Mouse (Mus musculus): Measurements from ENCODE around the gene Plekhg5. TPM values are rescaled to one million over a fixed set of nuclear protein-coding genes. Genes with fewer than 3 reads are reported as not detected.

Gene Plekhg5
- polyA plus RNA-seq, 1 experiment from 2014 or later, result 17.4 TPM

DNA sequence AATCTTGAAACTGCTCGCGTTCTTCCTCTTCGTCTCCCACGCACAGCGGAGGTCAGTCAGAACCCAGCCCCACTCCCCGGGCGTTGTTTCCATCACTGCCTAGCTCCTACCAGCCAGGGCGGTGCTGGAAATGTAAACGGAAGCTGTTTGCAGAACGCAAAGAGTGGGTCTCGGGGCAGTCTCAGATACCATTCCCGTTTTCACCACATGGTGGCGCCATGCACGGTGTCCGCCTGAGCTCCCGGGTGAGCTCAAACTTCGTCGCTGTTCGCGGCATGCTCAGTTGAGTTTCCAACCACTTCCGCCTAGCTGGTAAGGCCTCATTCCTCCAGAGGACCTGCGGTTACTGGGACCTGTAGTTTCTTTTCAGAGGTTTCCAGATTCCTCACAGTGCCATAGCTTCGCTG lies 81.5 kb downstream of the Plekhg5 start:
- no peak for ATAC-seq (ENCODE audit: insufficient number of reproducible peaks, insufficient read depth, low FRiP score, low TSS enrichment, low read depth)
- H3K4me3 ChIP-seq (replicated peaks), result peak overlapping the region; percentile 20; the same call in 1 of the 2 replicates

DNA sequence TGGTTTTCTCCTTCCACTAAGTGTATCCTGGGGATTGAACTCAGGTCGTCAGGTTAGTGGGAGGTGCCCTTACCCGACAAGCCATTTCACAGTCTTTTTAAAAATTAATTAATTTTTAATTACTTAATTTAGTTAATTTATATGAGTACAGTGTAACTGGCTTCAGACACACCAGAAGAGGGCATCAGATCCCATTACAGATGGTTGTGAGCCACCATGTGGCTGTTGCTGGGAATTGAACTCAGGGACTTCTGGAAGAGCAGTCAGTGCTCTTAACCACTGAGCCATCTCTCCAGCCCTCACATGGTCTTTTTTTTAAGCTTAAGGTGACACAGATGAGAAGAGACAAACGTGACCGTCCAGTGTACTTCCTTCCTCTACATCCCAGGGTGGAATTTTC lies 82.7 kb downstream of the Plekhg5 start:
- H3K27me3 ChIP-seq, result peaks cover 94% of the 10 kb centered on the region

More for the DNA sequence above, 81.5 kb downstream of the Plekhg5 start:
- WGBS, result 2% methylated on average over 23 of the region's 23 CpGs
- no peaks in the 10 kb centered on the region for H3K36me3 ChIP-seq
- no peak overlapping the region for H3K9ac ChIP-seq (replicated peaks)
- peaks cover 18% of the 10 kb centered on the region for H3K4me1 ChIP-seq (replicated peaks)
- H3K27ac ChIP-seq, result no peak overlapping the region
- H3K9me3 ChIP-seq, result no peaks in the 10 kb centered on the region
- H3K27me3 ChIP-seq, result peaks cover 94% of the 10 kb centered on the region
- peak overlapping the region; percentile 45 for H3K4me2 ChIP-seq

DNA sequence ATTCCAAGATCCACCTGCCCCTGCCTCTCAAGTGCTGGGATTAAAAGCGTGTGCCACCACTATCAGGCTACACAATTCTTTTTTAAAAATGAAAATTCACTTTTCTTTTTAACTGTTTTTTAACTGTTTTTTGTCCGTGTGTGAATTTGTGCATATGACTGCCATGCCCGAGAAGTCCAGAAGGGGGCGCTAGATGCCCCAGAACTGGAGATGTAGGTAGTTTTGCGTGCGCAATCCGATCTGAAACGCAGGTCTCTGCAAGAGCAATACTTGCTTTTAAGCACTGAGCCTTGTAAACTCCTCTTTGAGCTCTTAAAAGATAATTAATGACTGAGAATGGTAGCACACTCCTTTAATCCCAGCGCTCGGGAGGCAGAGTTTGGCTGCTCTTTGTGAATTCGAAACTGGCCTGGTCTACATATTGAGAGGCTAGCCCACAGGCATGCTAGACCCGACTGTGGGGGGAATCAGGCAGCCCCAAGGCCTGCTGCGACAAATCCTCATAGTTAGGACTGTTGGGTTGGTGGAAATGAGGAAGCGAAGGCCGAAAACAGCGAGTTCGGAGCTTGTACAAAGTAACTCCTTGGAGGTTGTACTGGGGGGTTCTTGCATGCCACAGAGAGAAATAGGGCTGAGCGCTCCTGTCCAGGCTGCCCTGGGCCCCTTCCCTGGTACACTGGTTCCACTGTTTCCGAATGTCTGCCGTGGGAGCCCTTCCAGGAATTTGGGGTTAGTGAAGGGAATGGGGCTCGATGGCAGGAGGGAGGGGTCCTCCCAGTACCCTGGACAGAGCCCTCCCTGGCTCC lies 85.7 kb downstream of the Plekhg5 start:
- H3K36me3 ChIP-seq, result no peaks in the 10 kb centered on the region
- ATAC-seq (ENCODE audit: insufficient number of reproducible peaks, insufficient read depth, low FRiP score, low TSS enrichment, low read depth), result no peak
- peaks cover 94% of the 10 kb centered on the region for H3K27me3 ChIP-seq
- no peak overlapping the region for H3K27ac ChIP-seq
- peaks cover 17% of the 10 kb centered on the region for H3K4me1 ChIP-seq (replicated peaks)
- peak overlapping the region; percentile 20; the same call in 1 of the 2 replicates for H3K4me3 ChIP-seq (replicated peaks)
- no peaks in the 10 kb centered on the region for H3K9me3 ChIP-seq
- peak overlapping the region; percentile 37 for H3K4me2 ChIP-seq
- WGBS, result 14% methylated on average over 21 of the region's 21 CpGs
- H3K9ac ChIP-seq (replicated peaks), result no peak overlapping the region

More for the DNA sequence above, 82.7 kb downstream of the Plekhg5 start:
- Histone ChIP-seq H3K27ac (no peak overlapping the region), H3K9ac (replicated peaks) (no peak overlapping the region), H3K4me3 (replicated peaks) (no peak overlapping the region), H3K4me1 (replicated peaks) (peaks cover 26% of the 10 kb centered on the region), H3K4me2 (no peak overlapping the region), H3K9me3 (no peaks in the 10 kb centered on the region), H3K36me3 (no peaks in the 10 kb centered on the region)
- ATAC-seq (ENCODE audit: insufficient number of reproducible peaks, insufficient read depth, low FRiP score, low TSS enrichment, low read depth), result no peak
- WGBS, result 63% methylated on average over 4 of the region's 4 CpGs

DNA sequence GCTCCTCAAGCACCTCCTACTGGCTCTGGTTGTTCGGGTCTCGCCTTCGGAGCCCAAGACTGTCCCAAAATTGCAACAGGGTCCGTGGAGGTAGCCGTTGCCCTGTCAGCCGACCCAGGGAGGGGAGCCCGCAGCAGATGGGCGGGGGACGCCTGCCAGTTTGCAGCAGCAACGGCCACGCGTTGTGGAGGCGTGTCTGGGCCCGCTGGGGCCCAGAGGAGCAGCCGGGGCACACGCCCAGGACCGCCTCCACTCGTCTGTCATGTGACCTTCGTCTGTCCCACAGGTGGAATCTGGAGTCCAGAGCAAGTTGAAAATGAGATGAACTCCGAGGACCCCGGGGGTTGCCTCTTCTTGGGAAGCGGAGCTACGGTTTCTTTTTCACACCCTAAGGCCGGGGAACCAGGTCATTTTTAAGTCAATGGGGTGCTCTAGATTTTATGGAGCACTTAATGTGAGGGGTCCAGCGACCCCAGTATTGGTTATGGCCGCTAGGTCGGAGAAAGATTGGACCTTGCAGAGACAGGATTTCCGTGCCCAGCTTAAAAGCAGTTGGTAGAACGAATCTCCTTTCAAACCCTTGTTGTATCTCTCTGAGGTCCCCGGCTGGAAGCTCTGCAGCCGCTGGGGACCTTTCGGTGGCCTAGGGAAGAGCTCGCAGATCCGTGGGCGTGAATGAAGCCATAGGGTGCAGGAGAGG lies 86.4 kb downstream of the Plekhg5 start, which contains the start of gene Hes2:
TSS of gene Hes2 (plus strand) at position 283 of the 700 bp plus-strand sequence.
- ATAC-seq (ENCODE audit: insufficient number of reproducible peaks, insufficient read depth, low FRiP score, low TSS enrichment, low read depth), result 0 out of 2 replicates have a peak, but pooled peaks have one; percentile 9
- Histone ChIP-seq H3K9me3 (no peaks in the 10 kb centered on the region), H3K9ac (replicated peaks) (no peak within 1 kb of the TSS), H3K4me1 (replicated peaks) (peaks cover 14% of the 10 kb centered on the region), H3K27ac (no peak within 1 kb of the TSS), H3K4me2 (peak within 1 kb of the TSS; percentile 37), H3K4me3 (replicated peaks) (peak within 1 kb of the TSS; percentile 20; the same call in 1 of the 2 replicates), H3K36me3 (no peaks in the 10 kb centered on the region), H3K27me3 (peaks cover 91% of the 10 kb centered on the region)
- WGBS, result 4% methylated on average over 35 of the region's 35 CpGs

DNA sequence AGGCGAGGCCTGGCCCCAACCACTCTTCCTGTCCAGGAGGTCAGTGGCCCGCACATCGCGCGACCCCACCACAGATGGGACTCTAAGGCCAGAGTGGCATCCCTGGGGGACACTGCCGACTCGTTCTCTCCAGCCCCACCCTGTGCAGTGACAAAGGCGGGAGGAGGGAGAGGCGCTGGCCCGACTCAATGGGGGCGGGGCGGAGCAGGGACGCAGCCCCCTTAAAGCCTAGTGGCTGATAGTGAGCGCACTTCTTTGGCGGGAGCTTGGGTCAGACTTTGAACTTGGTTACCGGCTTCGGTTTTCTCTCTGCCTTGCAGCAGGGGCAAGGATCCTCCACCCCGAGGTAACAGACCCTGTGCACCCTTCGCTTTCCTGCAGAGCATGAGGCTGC lies 87.0 kb downstream of the Plekhg5 start:
- Histone ChIP-seq H3K4me2 (peak overlapping the region; percentile 13; the same call in 1 of the 2 replicates), H3K27me3 (peaks cover 90% of the 10 kb centered on the region), H3K36me3 (no peaks in the 10 kb centered on the region), H3K9ac (replicated peaks) (no peak overlapping the region), H3K4me1 (replicated peaks) (peaks cover 13% of the 10 kb centered on the region), H3K27ac (no peak overlapping the region), H3K4me3 (replicated peaks) (no peak overlapping the region), H3K9me3 (no peaks in the 10 kb centered on the region)
- ATAC-seq (ENCODE audit: insufficient number of reproducible peaks, insufficient read depth, low FRiP score, low TSS enrichment, low read depth), result no peak
- WGBS, result 2% methylated on average over 19 of the region's 19 CpGs

DNA sequence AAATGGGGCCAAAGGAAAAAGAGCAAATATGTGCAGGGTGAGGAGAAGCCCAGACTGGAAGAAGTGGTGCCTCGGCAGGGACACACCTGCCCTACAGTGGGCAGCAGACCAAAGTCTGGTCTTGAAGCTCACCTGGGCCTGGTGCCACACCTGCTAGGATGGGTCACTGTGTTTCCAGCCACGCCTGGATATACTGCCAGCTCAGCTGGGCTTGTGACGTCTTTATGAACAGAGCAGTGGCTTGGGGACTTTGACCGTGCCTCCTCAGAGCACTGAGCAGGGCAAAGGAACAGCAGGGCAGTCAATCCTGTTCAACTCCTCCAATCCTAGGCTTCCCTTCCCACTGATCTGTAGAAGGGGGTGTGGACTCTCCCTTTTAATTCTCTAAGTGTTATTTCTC lies 88.5 kb downstream of the Plekhg5 start:
- Histone ChIP-seq H3K4me1 (replicated peaks) (peaks cover 16% of the 10 kb centered on the region), H3K36me3 (no peaks in the 10 kb centered on the region), H3K27ac (no peak overlapping the region), H3K4me2 (no peak overlapping the region), H3K9me3 (no peaks in the 10 kb centered on the region), H3K4me3 (replicated peaks) (no peak overlapping the region), H3K27me3 (peaks cover 85% of the 10 kb centered on the region), H3K9ac (replicated peaks) (no peak overlapping the region)
- ATAC-seq (ENCODE audit: insufficient number of reproducible peaks, insufficient read depth, low FRiP score, low TSS enrichment, low read depth), result no peak
- WGBS, result 34% methylated on average over 4 of the region's 4 CpGs

DNA sequence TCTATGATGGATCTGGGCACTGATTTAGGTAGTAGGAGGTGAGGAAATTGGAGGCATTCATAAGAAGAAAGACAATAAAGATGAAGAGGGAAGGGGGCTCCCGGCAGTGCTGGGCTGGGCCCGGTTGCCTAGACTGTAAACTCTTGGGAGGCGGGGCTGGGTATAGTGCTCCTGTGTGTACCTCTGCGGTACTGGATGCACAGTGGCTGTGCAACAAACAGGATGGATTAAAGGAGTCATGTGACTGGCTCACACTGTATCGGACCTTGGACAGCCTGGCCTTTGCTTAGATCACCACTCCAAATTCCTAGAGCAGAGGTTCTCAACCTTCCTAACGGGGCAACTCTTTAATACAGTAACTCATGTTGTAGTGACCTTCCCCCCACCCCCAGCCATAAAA lies 89.3 kb downstream of the Plekhg5 start:
- no peak overlapping the region for H3K9ac ChIP-seq (replicated peaks)
- H3K9me3 ChIP-seq, result no peaks in the 10 kb centered on the region
- WGBS, result 74% methylated on average over 6 of the region's 6 CpGs
- H3K4me2 ChIP-seq, result no peak overlapping the region
- no peaks in the 10 kb centered on the region for H3K36me3 ChIP-seq
- ATAC-seq (ENCODE audit: insufficient number of reproducible peaks, insufficient read depth, low FRiP score, low TSS enrichment, low read depth), result no peak
- no peak overlapping the region for H3K4me3 ChIP-seq (replicated peaks)
- peaks cover 85% of the 10 kb centered on the region for H3K27me3 ChIP-seq
- no peak overlapping the region for H3K27ac ChIP-seq
- peaks cover 16% of the 10 kb centered on the region for H3K4me1 ChIP-seq (replicated peaks)

DNA sequence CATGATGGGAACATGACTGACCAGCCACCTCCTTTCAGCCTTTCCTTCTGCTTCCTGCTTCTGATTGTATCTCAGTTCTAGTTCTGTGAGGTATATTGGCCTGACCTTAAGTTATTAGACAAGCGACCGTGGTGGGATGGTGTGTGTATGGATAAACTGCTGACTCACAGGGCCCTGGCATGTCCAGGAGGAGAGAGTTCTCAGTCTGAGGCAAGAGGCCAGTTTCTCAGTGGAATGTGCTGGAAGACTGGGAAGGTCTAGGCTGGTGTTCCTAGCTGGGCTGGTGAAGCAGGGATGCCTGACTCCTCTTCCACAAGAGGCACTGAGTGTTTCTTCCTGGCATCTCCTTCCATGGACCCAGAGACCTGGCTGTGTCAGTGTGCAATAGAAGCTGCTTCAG lies 90.5 kb downstream of the Plekhg5 start:
- Histone ChIP-seq H3K9ac (replicated peaks) (no peak overlapping the region), H3K4me1 (replicated peaks) (peaks cover 16% of the 10 kb centered on the region), H3K4me3 (replicated peaks) (no peak overlapping the region), H3K27ac (no peak overlapping the region), H3K36me3 (no peaks in the 10 kb centered on the region), H3K4me2 (no peak overlapping the region), H3K27me3 (peaks cover 74% of the 10 kb centered on the region), H3K9me3 (no peaks in the 10 kb centered on the region)
- 88% methylated on average over 2 of the region's 2 CpGs for WGBS
- ATAC-seq (ENCODE audit: insufficient number of reproducible peaks, insufficient read depth, low FRiP score, low TSS enrichment, low read depth), result no peak

Other genes starting within 250 kb of the Plekhg5 start
- 106 and 122 TPM in 2 replicates for gene Camta1, start 210.6 kb upstream of the Plekhg5 start, polyA plus RNA-seq (2016; fragmentation: Nextera tagmentation; extraction: Ambion mirVana)
- 86.9 and 93.3 TPM in 2 replicates for gene Dnajc11, start 138.8 kb upstream of the Plekhg5 start, polyA plus RNA-seq (2016; fragmentation: Nextera tagmentation; extraction: Ambion mirVana)
- 45.5 and 46.7 TPM in 2 replicates for gene Thap3, start 83.5 kb upstream of the Plekhg5 start, polyA plus RNA-seq (2016; fragmentation: Nextera tagmentation; extraction: Ambion mirVana)
- 41.8 and 43.6 TPM in 2 replicates for gene Phf13, start 76.2 kb upstream of the Plekhg5 start, polyA plus RNA-seq (2016; fragmentation: Nextera tagmentation; extraction: Ambion mirVana)
- 16.9 and 18.3 TPM in 2 replicates for gene Klhl21, start 63.7 kb upstream of the Plekhg5 start, polyA plus RNA-seq (2016; fragmentation: Nextera tagmentation; extraction: Ambion mirVana)
- 25.6 and 30.5 TPM in 2 replicates for gene Zbtb48, start 44.8 kb upstream of the Plekhg5 start, polyA plus RNA-seq (2016; fragmentation: Nextera tagmentation; extraction: Ambion mirVana)
- 0.91 and 1.1 TPM in 2 replicates for gene Tas1r1, start 33.9 kb upstream of the Plekhg5 start, polyA plus RNA-seq (2016; fragmentation: Nextera tagmentation; extraction: Ambion mirVana)
- 45.2 and 46.3 TPM in 2 replicates for gene Nol9, start 33.2 kb upstream of the Plekhg5 start, polyA plus RNA-seq (2016; fragmentation: Nextera tagmentation; extraction: Ambion mirVana)
- gene Tnfrsf25, start 43.4 kb downstream of the Plekhg5 start, polyA plus RNA-seq (2016; fragmentation: Nextera tagmentation; extraction: Ambion mirVana), result 0.96 and 1.9 TPM in 2 replicates
- gene Espn, start 79.9 kb downstream of the Plekhg5 start, polyA plus RNA-seq (2016; fragmentation: Nextera tagmentation; extraction: Ambion mirVana), result 1.9 and 2.3 TPM in 2 replicates
- not detected in 2 replicates for gene Hes2, start 86.4 kb downstream of the Plekhg5 start, polyA plus RNA-seq (2016; fragmentation: Nextera tagmentation; extraction: Ambion mirVana)
- gene Acot7, start 105.6 kb downstream of the Plekhg5 start, polyA plus RNA-seq (2016; fragmentation: Nextera tagmentation; extraction: Ambion mirVana), result 37.6 and 40.2 TPM in 2 replicates
- gene Gpr153, start 201.7 kb downstream of the Plekhg5 start, polyA plus RNA-seq (2016; fragmentation: Nextera tagmentation; extraction: Ambion mirVana), result 6.4 and 7.2 TPM in 2 replicates
- not detected in 2 replicates for gene Hes3, start 219.2 kb downstream of the Plekhg5 start, polyA plus RNA-seq (2016; fragmentation: Nextera tagmentation; extraction: Ambion mirVana)
- gene Icmt, start 224.7 kb downstream of the Plekhg5 start, polyA plus RNA-seq (2016; fragmentation: Nextera tagmentation; extraction: Ambion mirVana), result 29.3 and 33.2 TPM in 2 replicates
- 0.47 and 0.68 TPM in 2 replicates for gene Rnf207, start 246.5 kb downstream of the Plekhg5 start, polyA plus RNA-seq (2016; fragmentation: Nextera tagmentation; extraction: Ambion mirVana)